Mouse (Mus musculus): ENCODE data around the gene Ttc23. TPM values are rescaled to one million over a fixed set of nuclear protein-coding genes. Genes with fewer than 3 reads are reported as not detected.

Gene Ttc23
- polyA plus RNA-seq, 1 experiment, result 14.2 TPM

DNA sequence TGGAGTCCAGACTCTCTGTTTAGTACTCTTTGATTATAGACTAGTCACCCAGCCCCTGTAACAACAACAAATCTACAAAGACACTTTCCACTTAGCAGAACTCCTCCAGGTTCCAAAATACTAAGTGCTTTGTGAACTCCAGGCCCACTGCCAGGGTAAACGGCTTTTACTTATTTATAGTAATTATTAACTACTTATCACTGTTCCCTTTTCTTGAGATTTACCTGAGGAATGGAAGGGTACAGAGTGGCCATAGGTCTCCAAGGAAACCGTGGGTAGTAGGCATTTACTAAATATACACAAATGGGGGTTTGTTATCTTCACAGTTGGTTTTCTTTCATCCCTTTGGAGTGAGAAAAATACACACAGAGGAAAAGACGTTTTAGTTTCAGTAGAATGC is 41.1 kb downstream of the Ttc23 start:
- Histone ChIP-seq H3K4me3 (no peak overlapping the region), H3K79me2 (ENCODE audit: control insufficient read depth, insufficient read depth) (no peaks in the 10 kb centered on the region), H3ac (ENCODE audit: control insufficient read depth, insufficient read length) (no peak overlapping the region), H3K36me3 (ENCODE audit: control insufficient read depth, insufficient read depth) (peaks cover 8% of the 10 kb centered on the region), H3K4me2 (ENCODE audit: low read depth) (no peak overlapping the region), H3K27me3 (ENCODE audit: control insufficient read depth, insufficient read depth, insufficient read length) (no peaks in the 10 kb centered on the region)
- TF ChIP-seq MYOG (IDR thresholded peaks at IDR 0.05; ENCODE audit: control insufficient read depth in 1 of 3, insufficient read depth in 1 of 3, insufficient read length in 2 of 3, low read depth in 2 of 3) (no peak), POLR2AphosphoS2 (IDR thresholded peaks at IDR 0.05; ENCODE audit: insufficient read length, low read depth) (no peak), SRF (IDR thresholded peaks at IDR 0.05; ENCODE audit: control insufficient read depth, insufficient read length, low read depth) (no peak), TCF12 (IDR thresholded peaks at IDR 0.05; ENCODE audit: insufficient read depth, poor library complexity, severe bottlenecking) (no peak), TCF3 (IDR thresholded peaks at IDR 0.05; ENCODE audit: insufficient read length, low read depth) (no peak), E2F4 (IDR thresholded peaks at IDR 0.05; ENCODE audit: insufficient read depth) (no peak), POLR2A (IDR thresholded peaks at IDR 0.05; ENCODE audit: insufficient read length, low read depth) (no peak), MYOD1 (IDR thresholded peaks at IDR 0.05; ENCODE audit: control insufficient read depth in 1 of 3, insufficient read length in 2 of 3, low read depth in 2 of 3) (no peak), MAX (IDR thresholded peaks at IDR 0.05; ENCODE audit: low read depth) (no peak), USF1 (IDR thresholded peaks at IDR 0.05; ENCODE audit: low read depth) (no peak)

DNA sequence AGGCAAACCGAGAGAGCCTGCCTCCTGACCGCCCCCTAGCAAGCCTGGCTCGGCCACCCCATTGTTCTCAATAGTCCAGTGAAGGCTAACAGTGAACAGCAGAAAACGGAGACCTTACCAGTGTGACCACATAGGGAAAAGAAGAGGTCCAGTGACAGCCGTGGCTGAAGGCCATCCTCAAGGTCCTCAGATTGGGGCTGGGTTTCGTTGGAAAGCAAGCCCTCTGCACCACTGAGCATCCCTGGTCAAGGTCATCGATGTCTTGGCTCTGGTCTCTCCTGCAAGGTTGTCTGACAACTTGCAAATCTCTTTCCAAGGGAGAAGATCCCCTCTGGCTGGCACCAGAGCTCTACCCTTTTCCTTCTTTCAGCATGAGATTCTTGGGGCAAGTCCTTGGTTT is 42.6 kb downstream of the Ttc23 start:
- no peaks in the 10 kb centered on the region for H3K27me3 ChIP-seq (ENCODE audit: control insufficient read depth, insufficient read depth, insufficient read length)
- H3K4me2 ChIP-seq (ENCODE audit: low read depth), result no peak overlapping the region
- H3K79me2 ChIP-seq (ENCODE audit: control insufficient read depth, insufficient read depth), result no peaks in the 10 kb centered on the region
- H3ac ChIP-seq (ENCODE audit: control insufficient read depth, insufficient read length), result no peak overlapping the region
- no peaks in the 10 kb centered on the region for H3K36me3 ChIP-seq (ENCODE audit: control insufficient read depth, insufficient read depth)
- H3K4me3 ChIP-seq, result no peak overlapping the region
- no peak for TF ChIP-seq TCF12 (IDR thresholded peaks at IDR 0.05; ENCODE audit: insufficient read depth, poor library complexity, severe bottlenecking)
- no peak for TF ChIP-seq E2F4 (IDR thresholded peaks at IDR 0.05; ENCODE audit: insufficient read depth)
- no peak for TF ChIP-seq MYOD1 (IDR thresholded peaks at IDR 0.05; ENCODE audit: control insufficient read depth in 1 of 3, insufficient read length in 2 of 3, low read depth in 2 of 3)
- no peak for TF ChIP-seq USF1 (IDR thresholded peaks at IDR 0.05; ENCODE audit: low read depth)
- no peak for TF ChIP-seq POLR2A (IDR thresholded peaks at IDR 0.05; ENCODE audit: insufficient read length, low read depth)
- TF ChIP-seq MAX (IDR thresholded peaks at IDR 0.05; ENCODE audit: low read depth), result no peak
- TF ChIP-seq CEBPB (IDR thresholded peaks at IDR 0.05; ENCODE audit: insufficient read depth, poor library complexity, severe bottlenecking), result no peak
- no peak for TF ChIP-seq REST (IDR thresholded peaks at IDR 0.05; ENCODE audit: insufficient read depth, insufficient read length)
- TF ChIP-seq POLR2AphosphoS2 (IDR thresholded peaks at IDR 0.05; ENCODE audit: insufficient read length, low read depth), result no peak
- no peak for TF ChIP-seq MYOG (IDR thresholded peaks at IDR 0.05; ENCODE audit: control insufficient read depth in 1 of 3, insufficient read depth in 1 of 3, insufficient read length in 2 of 3, low read depth in 2 of 3)
- TF ChIP-seq TCF3 (IDR thresholded peaks at IDR 0.05; ENCODE audit: insufficient read length, low read depth), result no peak
- TF ChIP-seq SRF (IDR thresholded peaks at IDR 0.05; ENCODE audit: control insufficient read depth, insufficient read length, low read depth), result no peak

DNA sequence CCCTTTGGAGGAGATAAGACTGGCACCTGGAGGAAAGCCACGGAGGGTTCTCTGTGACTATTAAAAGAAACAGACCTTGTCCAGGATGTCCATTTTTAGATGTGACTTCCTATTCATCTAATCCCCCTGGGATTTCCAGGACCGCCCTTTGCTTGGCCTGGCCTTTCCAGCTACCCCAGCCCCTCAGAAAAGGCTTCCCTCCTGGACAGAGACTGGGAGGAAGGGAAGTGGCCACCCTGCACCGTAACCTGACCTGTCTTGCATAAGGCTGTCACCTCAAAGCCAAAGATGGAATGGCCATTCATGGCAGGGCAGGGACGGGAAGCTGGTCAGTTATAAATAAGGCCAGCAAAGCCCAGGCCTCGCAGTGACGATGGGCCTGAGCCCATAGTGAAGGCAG is 43.8 kb downstream of the Ttc23 start:
- TF ChIP-seq MYOD1 (IDR thresholded peaks at IDR 0.05; ENCODE audit: control insufficient read depth in 1 of 3, insufficient read length in 2 of 3, low read depth in 2 of 3) (no peak), POLR2A (IDR thresholded peaks at IDR 0.05; ENCODE audit: insufficient read length, low read depth) (no peak), MAX (IDR thresholded peaks at IDR 0.05; ENCODE audit: low read depth) (no peak), CEBPB (IDR thresholded peaks at IDR 0.05; ENCODE audit: insufficient read depth, poor library complexity, severe bottlenecking) (no peak), TCF3 (IDR thresholded peaks at IDR 0.05; ENCODE audit: insufficient read length, low read depth) (no peak), SRF (IDR thresholded peaks at IDR 0.05; ENCODE audit: control insufficient read depth, insufficient read length, low read depth) (no peak), TCF12 (IDR thresholded peaks at IDR 0.05; ENCODE audit: insufficient read depth, poor library complexity, severe bottlenecking) (no peak), REST (IDR thresholded peaks at IDR 0.05; ENCODE audit: insufficient read depth, insufficient read length) (no peak), E2F4 (IDR thresholded peaks at IDR 0.05; ENCODE audit: insufficient read depth) (no peak), POLR2AphosphoS2 (IDR thresholded peaks at IDR 0.05; ENCODE audit: insufficient read length, low read depth) (no peak), USF1 (IDR thresholded peaks at IDR 0.05; ENCODE audit: low read depth) (no peak), MYOG (IDR thresholded peaks at IDR 0.05; ENCODE audit: control insufficient read depth in 1 of 3, insufficient read depth in 1 of 3, insufficient read length in 2 of 3, low read depth in 2 of 3) (no peak)
- Histone ChIP-seq H3K27me3 (ENCODE audit: control insufficient read depth, insufficient read depth, insufficient read length) (no peaks in the 10 kb centered on the region), H3K4me3 (no peak overlapping the region), H3K79me2 (ENCODE audit: control insufficient read depth, insufficient read depth) (no peaks in the 10 kb centered on the region), H3K4me2 (ENCODE audit: low read depth) (no peak overlapping the region), H3K36me3 (ENCODE audit: control insufficient read depth, insufficient read depth) (no peaks in the 10 kb centered on the region), H3ac (ENCODE audit: control insufficient read depth, insufficient read length) (no peak overlapping the region)

DNA sequence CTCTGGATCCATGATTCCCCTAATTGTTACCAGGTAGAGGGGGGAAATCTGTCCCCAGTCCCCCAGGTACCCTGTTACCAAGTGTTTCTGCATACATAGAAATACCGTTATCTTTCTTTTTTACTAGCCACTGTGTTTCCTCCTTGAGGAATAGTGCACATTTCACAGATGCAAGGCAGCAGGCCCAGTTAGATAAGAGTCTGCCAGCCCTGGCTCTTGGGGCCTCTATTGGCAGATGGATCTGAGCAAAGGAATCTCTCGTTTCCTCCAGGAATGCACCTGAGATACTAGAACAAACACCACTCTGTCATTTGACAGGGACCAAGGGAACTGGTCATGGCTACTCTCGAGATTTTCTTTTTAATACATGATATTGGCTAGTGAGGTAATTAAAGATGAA is 44.9 kb downstream of the Ttc23 start:
- H3K4me3 ChIP-seq, result no peak overlapping the region
- H3K79me2 ChIP-seq (ENCODE audit: control insufficient read depth, insufficient read depth), result no peaks in the 10 kb centered on the region
- TF ChIP-seq CEBPB (IDR thresholded peaks at IDR 0.05; ENCODE audit: insufficient read depth, poor library complexity, severe bottlenecking) (no peak), MYOG (IDR thresholded peaks at IDR 0.05; ENCODE audit: control insufficient read depth in 1 of 3, insufficient read depth in 1 of 3, insufficient read length in 2 of 3, low read depth in 2 of 3) (no peak), SRF (IDR thresholded peaks at IDR 0.05; ENCODE audit: control insufficient read depth, insufficient read length, low read depth) (no peak), POLR2A (IDR thresholded peaks at IDR 0.05; ENCODE audit: insufficient read length, low read depth) (no peak), TCF3 (IDR thresholded peaks at IDR 0.05; ENCODE audit: insufficient read length, low read depth) (no peak), USF1 (IDR thresholded peaks at IDR 0.05; ENCODE audit: low read depth) (no peak), E2F4 (IDR thresholded peaks at IDR 0.05; ENCODE audit: insufficient read depth) (no peak), POLR2AphosphoS2 (IDR thresholded peaks at IDR 0.05; ENCODE audit: insufficient read length, low read depth) (no peak), MYOD1 (IDR thresholded peaks at IDR 0.05; ENCODE audit: control insufficient read depth in 1 of 3, insufficient read length in 2 of 3, low read depth in 2 of 3) (no peak), REST (IDR thresholded peaks at IDR 0.05; ENCODE audit: insufficient read depth, insufficient read length) (no peak), TCF12 (IDR thresholded peaks at IDR 0.05; ENCODE audit: insufficient read depth, poor library complexity, severe bottlenecking) (no peak), MAX (IDR thresholded peaks at IDR 0.05; ENCODE audit: low read depth) (no peak)
- H3K36me3 ChIP-seq (ENCODE audit: control insufficient read depth, insufficient read depth), result no peaks in the 10 kb centered on the region
- H3ac ChIP-seq (ENCODE audit: control insufficient read depth, insufficient read length), result no peak overlapping the region
- H3K4me2 ChIP-seq (ENCODE audit: low read depth), result no peak overlapping the region
- H3K27me3 ChIP-seq (ENCODE audit: control insufficient read depth, insufficient read depth, insufficient read length), result no peaks in the 10 kb centered on the region

Measured in myocyte (in vitro differentiated cells).